Mouse (Mus musculus): Measurements from ENCODE around the gene E430018J23Rik. TPM values are rescaled to one million over a fixed set of nuclear protein-coding genes. Genes with fewer than 3 reads are reported as not detected.
"Not testable (repeated sequence)": the region's sequence is repeated elsewhere in the genome, so short reads cannot be mapped to it uniquely, and the experiment has no call there.

E430018J23Rik gene
- polyA plus RNA-seq, 1 experiment from 2014 or later, result 8.0 TPM

DNA sequence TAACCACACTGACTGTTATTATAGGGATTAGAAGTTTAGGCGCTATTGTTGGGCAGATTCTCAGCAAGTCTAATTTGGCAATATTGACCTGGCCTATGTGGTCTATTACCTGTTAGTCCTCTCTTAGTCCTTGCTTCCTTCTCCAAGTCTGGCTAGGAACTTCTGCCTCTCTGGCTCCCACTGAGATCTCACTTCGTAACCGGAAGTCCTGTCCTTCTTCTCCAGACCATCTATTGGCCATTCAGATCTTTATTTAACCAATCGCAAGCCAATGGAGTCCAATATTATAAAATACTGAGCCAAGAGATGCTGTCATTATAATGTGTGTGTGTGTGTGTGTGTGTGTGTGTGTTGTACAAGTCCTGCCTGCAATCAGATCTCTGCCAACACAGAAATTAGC, 29.3 kb downstream of the E430018J23Rik start:
- Histone ChIP-seq H3K4me3 (ENCODE audit: low read length) (no peak overlapping the region; the same call in 1 of the 2 replicates), H3K27ac (ENCODE audit: low read depth, low read length) (no peak overlapping the region), H3K9ac (ENCODE audit: low read depth, low read length) (no peak overlapping the region; the same call in 1 of the 2 replicates), H3K27me3 (ENCODE audit: control insufficient read depth, insufficient read depth, low read length) (peaks cover 17% of the 10 kb centered on the region; the same call in 1 of the 2 replicates), H3K9me3 (ENCODE audit: control insufficient read depth, low read length) (no peaks in the 10 kb centered on the region), H3K4me2 (replicated peaks; ENCODE audit: low read depth, low read length) (peak overlapping the region; percentile 60), H3K36me3 (ENCODE audit: control insufficient read depth, insufficient read depth, low read length) (no peaks in the 10 kb centered on the region), H3K4me1 (ENCODE audit: control insufficient read depth, insufficient read depth, low read length) (no peaks in the 10 kb centered on the region)
- no peak for ATAC-seq (ENCODE audit: low FRiP score, low TSS enrichment)
- 58% methylated on average over 4 of the region's 4 CpGs for WGBS

DNA sequence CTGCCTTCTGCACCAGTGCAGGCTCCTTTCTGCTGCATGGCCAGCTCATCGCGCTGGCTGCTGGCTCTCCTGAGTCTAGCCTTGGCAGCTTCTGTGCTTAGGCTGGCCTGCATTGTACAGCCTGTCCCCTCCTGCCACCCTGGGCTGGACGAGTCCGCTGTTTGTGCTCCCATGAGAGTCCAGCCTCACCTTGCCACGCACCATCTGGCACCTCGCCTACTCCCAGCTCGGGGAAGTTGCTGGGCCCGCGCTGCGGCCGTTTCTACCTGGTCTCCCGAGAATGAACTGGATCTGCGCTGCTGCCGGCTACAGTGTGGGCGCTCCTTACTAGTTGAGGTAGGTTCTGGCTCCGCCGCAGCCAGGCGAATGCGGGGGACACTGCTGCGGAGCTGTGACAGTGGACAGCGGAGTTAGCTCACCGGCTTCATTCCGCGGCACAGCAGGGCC, 29.9 kb downstream of the E430018J23Rik start:
- Histone ChIP-seq H3K27me3 (ENCODE audit: control insufficient read depth, insufficient read depth, low read length) (peaks cover 17% of the 10 kb centered on the region; the same call in 1 of the 2 replicates), H3K9ac (ENCODE audit: low read depth, low read length) (peak overlapping the region; percentile 38), H3K4me2 (replicated peaks; ENCODE audit: low read depth, low read length) (peak overlapping the region; percentile 60), H3K4me3 (ENCODE audit: low read length) (peak overlapping the region; percentile 33), H3K27ac (ENCODE audit: low read depth, low read length) (no peak overlapping the region), H3K4me1 (ENCODE audit: control insufficient read depth, insufficient read depth, low read length) (no peaks in the 10 kb centered on the region), H3K9me3 (ENCODE audit: control insufficient read depth, low read length) (no peaks in the 10 kb centered on the region), H3K36me3 (ENCODE audit: control insufficient read depth, insufficient read depth, low read length) (no peaks in the 10 kb centered on the region)
- under 1% methylated on average over 24 of the region's 24 CpGs for WGBS
- peak; percentile 43; the same call in 1 of the 2 replicates for ATAC-seq (ENCODE audit: low FRiP score, low TSS enrichment)

DNA sequence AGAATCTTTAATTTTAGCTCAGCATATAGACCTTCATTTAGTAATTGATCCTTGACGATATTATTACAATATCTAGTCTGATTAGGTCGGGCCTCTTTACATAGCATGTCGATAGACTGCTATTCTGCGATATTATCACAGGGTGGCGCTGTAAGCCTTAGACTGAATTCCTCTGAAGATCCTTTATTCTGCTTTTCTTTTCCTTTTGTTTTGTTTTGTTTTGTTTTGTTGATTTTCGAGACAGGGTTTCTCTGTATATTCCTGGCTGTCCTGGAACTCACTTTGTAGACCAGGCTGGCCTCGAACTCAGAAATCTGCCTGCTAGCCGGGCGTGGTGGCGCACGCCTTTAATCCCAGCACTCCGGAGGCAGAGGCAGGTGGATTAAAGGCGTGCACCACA, 31.0 kb downstream of the E430018J23Rik start:
- not testable (repeated sequence) for H3K36me3 ChIP-seq (ENCODE audit: control insufficient read depth, insufficient read depth, low read length); H3K9ac ChIP-seq (ENCODE audit: low read depth, low read length); H3K4me2 ChIP-seq (replicated peaks; ENCODE audit: low read depth, low read length); H3K4me1 ChIP-seq (ENCODE audit: control insufficient read depth, insufficient read depth, low read length); H3K27ac ChIP-seq (ENCODE audit: low read depth, low read length); ATAC-seq (ENCODE audit: low FRiP score, low TSS enrichment); H3K9me3 ChIP-seq (ENCODE audit: control insufficient read depth, low read length)
- WGBS, result 29% methylated on average over 13 of the region's 13 CpGs
- peak overlapping the region; percentile 0; the same call in 1 of the 2 replicates for H3K4me3 ChIP-seq (ENCODE audit: low read length)
- peaks cover 17% of the 10 kb centered on the region; the same call in 1 of the 2 replicates for H3K27me3 ChIP-seq (ENCODE audit: control insufficient read depth, insufficient read depth, low read length)

DNA sequence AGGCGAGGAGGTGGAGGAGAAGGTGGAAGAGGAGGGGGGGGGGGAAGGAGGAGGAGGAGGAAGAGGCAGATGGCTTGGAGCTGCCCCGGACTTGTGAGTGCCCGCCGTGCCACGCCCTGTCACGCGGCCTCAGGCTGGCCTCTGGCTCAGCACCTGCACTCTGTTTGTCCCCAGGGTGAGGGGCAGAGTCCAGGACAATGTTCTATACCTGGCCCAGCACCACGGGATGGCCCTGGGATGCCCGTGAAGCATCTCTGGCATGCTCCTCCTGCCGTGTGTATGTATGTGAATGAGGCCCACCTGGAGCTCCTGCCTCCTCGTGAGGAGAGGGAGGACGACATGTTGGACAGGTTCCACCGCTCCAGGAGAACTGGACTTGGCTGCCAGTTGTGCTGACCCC, 32.0 kb downstream of the E430018J23Rik start:
- peak; percentile 20; the same call in 1 of the 2 replicates for ATAC-seq (ENCODE audit: low FRiP score, low TSS enrichment)
- Histone ChIP-seq H3K9me3 (ENCODE audit: control insufficient read depth, low read length) (no peaks in the 10 kb centered on the region), H3K27ac (ENCODE audit: low read depth, low read length) (no peak overlapping the region), H3K27me3 (ENCODE audit: control insufficient read depth, insufficient read depth, low read length) (peaks cover 17% of the 10 kb centered on the region; the same call in 1 of the 2 replicates), H3K4me2 (replicated peaks; ENCODE audit: low read depth, low read length) (no peak overlapping the region), H3K4me3 (ENCODE audit: low read length) (no peak overlapping the region), H3K36me3 (ENCODE audit: control insufficient read depth, insufficient read depth, low read length) (no peaks in the 10 kb centered on the region), H3K9ac (ENCODE audit: low read depth, low read length) (no peak overlapping the region), H3K4me1 (ENCODE audit: control insufficient read depth, insufficient read depth, low read length) (no peaks in the 10 kb centered on the region)
- 38% methylated on average over 13 of the region's 13 CpGs for WGBS

DNA sequence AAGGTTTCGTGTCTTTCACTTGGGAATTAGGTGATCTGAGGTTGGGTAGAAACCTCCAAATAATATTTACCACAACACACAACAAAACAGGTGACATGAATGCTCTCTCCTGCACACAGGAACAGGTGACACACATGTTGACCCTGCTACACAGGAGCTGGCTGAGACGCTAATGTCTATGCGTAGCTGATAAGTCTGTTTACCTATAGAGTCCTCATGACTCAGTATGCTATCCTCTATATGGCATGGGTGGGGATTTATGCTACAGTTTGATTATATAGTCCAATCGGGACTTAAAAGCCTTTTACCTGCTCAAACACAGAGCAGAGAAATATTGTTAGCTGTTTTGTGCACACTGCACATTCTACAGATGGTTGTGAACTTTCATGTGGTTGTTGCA, 33.2 kb downstream of the E430018J23Rik start:
- H3K4me1 ChIP-seq (ENCODE audit: control insufficient read depth, insufficient read depth, low read length), result no peaks in the 10 kb centered on the region
- no peak for ATAC-seq (ENCODE audit: low FRiP score, low TSS enrichment)
- no peaks in the 10 kb centered on the region for H3K36me3 ChIP-seq (ENCODE audit: control insufficient read depth, insufficient read depth, low read length)
- H3K27ac ChIP-seq (ENCODE audit: low read depth, low read length), result no peak overlapping the region
- no peak overlapping the region for H3K9ac ChIP-seq (ENCODE audit: low read depth, low read length)
- peaks cover 17% of the 10 kb centered on the region; the same call in 1 of the 2 replicates for H3K27me3 ChIP-seq (ENCODE audit: control insufficient read depth, insufficient read depth, low read length)
- no peaks in the 10 kb centered on the region for H3K9me3 ChIP-seq (ENCODE audit: control insufficient read depth, low read length)
- no peak overlapping the region for H3K4me3 ChIP-seq (ENCODE audit: low read length)
- no peak overlapping the region for H3K4me2 ChIP-seq (replicated peaks; ENCODE audit: low read depth, low read length)
- 78% methylated on average over 4 of the region's 4 CpGs for WGBS

DNA sequence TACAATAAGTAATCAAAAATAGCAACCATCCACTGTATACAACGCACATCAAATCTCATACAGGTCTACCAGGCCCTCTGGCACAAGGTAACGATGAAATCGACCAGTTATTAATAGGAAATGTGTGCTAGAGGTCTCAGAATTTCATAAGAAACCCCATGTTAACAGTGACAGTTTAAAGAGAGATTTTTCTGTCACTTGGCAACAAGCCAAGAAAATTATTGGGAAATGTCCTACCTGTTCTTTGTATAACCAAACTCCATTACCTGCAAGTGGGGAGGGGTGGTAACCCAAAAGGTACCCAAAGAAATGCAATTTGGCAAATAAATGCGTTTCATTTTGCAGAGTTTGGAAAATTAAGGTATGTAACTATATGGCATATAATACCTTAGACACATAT, 35.0 kb downstream of the E430018J23Rik start:
- no peak for ATAC-seq (ENCODE audit: low FRiP score, low TSS enrichment)
- H3K27ac ChIP-seq (ENCODE audit: low read depth, low read length), result no peak overlapping the region
- no peaks in the 10 kb centered on the region for H3K36me3 ChIP-seq (ENCODE audit: control insufficient read depth, insufficient read depth, low read length)
- H3K4me3 ChIP-seq (ENCODE audit: low read length), result no peak overlapping the region
- no peak overlapping the region for H3K9ac ChIP-seq (ENCODE audit: low read depth, low read length)
- no peaks in the 10 kb centered on the region for H3K9me3 ChIP-seq (ENCODE audit: control insufficient read depth, low read length)
- H3K4me1 ChIP-seq (ENCODE audit: control insufficient read depth, insufficient read depth, low read length), result no peaks in the 10 kb centered on the region
- 76% methylated on average over 4 of the region's 4 CpGs for WGBS
- H3K27me3 ChIP-seq (ENCODE audit: control insufficient read depth, insufficient read depth, low read length), result peaks cover 17% of the 10 kb centered on the region; the same call in 1 of the 2 replicates
- no peak overlapping the region for H3K4me2 ChIP-seq (replicated peaks; ENCODE audit: low read depth, low read length)

DNA sequence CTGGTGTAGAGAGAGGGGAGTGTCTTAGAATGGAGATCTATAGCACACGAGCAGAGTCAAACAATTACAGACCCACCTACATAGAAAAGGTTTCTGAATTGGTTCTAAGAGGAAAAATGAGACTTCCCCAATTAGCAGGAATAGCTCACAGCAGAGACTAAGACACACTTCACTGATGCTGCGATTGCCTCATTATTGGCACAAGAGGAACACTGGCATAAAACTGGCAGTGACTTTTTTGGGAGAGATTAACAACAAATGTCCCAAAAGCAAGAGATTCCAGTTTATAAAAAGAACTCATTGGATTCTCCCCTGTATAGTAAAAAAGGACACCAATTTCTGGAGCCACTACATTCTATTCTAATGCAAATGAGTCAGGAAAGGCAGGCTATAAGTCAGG, 35.6 kb downstream of the E430018J23Rik start:
- H3K27me3 ChIP-seq (ENCODE audit: control insufficient read depth, insufficient read depth, low read length), result peaks cover 17% of the 10 kb centered on the region; the same call in 1 of the 2 replicates
- WGBS, result 75% methylated on average over 2 of the region's 2 CpGs
- H3K9me3 ChIP-seq (ENCODE audit: control insufficient read depth, low read length), result no peaks in the 10 kb centered on the region
- no peak overlapping the region for H3K9ac ChIP-seq (ENCODE audit: low read depth, low read length)
- no peak overlapping the region for H3K4me3 ChIP-seq (ENCODE audit: low read length)
- no peaks in the 10 kb centered on the region for H3K4me1 ChIP-seq (ENCODE audit: control insufficient read depth, insufficient read depth, low read length)
- H3K36me3 ChIP-seq (ENCODE audit: control insufficient read depth, insufficient read depth, low read length), result no peaks in the 10 kb centered on the region
- no peak for ATAC-seq (ENCODE audit: low FRiP score, low TSS enrichment)
- H3K27ac ChIP-seq (ENCODE audit: low read depth, low read length), result no peak overlapping the region
- no peak overlapping the region for H3K4me2 ChIP-seq (replicated peaks; ENCODE audit: low read depth, low read length)

DNA sequence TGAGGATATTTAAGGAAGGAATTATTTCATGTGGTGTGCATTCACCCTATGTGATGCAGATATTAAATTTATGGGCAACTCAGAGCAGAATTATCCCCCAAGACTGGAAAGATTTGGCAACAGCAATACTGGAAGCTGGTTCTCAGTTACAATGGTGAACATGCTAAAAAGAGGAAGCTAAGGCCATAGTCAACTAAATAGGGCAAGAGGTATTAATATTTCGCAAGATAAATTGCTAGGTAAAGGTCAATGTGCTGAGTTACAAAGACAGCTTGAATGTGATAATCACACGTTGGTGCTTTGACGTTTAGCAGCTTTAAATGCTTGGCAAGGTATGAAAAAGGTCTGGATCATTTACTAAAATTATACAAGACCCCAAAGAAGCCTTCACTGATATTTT, 37.6 kb downstream of the E430018J23Rik start:
- Histone ChIP-seq H3K4me2 (replicated peaks; ENCODE audit: low read depth, low read length) (no peak overlapping the region), H3K9me3 (ENCODE audit: control insufficient read depth, low read length) (no peaks in the 10 kb centered on the region), H3K9ac (ENCODE audit: low read depth, low read length) (no peak overlapping the region), H3K4me1 (ENCODE audit: control insufficient read depth, insufficient read depth, low read length) (no peaks in the 10 kb centered on the region), H3K36me3 (ENCODE audit: control insufficient read depth, insufficient read depth, low read length) (no peaks in the 10 kb centered on the region), H3K27me3 (ENCODE audit: control insufficient read depth, insufficient read depth, low read length) (peaks cover 10% of the 10 kb centered on the region; the same call in 1 of the 2 replicates), H3K27ac (ENCODE audit: low read depth, low read length) (no peak overlapping the region), H3K4me3 (ENCODE audit: low read length) (no peak overlapping the region)
- no peak for ATAC-seq (ENCODE audit: low FRiP score, low TSS enrichment)
- WGBS, result 62% methylated on average over 3 of the region's 3 CpGs

DNA sequence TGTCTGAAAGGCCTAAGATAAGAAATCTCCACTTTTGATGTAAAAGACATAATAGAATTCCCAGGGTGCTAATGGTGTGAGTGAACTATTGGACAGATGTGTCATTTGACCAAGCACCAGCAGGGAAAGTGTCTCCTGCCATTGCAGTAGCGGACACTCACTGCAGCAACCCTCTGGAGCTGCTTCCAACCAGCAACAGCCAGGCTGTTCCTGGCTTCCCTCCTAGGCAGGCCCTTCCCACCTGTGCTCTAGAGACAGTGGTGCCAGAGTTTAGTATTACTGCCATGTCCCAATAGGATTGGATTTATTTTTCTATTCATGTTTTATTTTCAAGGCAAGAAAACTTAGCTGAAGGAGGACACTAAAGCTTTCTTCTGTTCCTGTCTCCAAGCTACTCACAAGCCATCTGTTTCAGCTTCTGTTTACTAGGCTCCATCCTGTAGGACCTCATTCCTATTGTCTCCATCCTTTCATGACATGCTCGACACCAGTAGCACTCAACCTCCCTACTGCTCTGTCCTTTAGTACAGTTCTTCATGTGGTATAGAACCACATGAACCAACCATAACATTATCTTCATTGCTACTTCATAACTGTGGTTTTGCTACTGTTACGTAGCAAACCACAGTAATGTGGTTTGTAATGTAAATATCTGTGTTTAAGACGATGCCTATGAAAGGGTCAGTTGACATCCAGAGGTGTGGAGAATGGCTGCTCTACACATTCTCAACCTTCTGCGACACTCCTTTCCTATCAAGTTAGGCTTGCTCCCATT, 42.0 kb downstream of the E430018J23Rik start:
- peaks cover 5% of the 10 kb centered on the region; the same call in 1 of the 2 replicates for H3K4me1 ChIP-seq (ENCODE audit: control insufficient read depth, insufficient read depth, low read length)
- no peak overlapping the region for H3K9ac ChIP-seq (ENCODE audit: low read depth, low read length)
- ATAC-seq (ENCODE audit: low FRiP score, low TSS enrichment), result no peak
- no peak overlapping the region for H3K4me2 ChIP-seq (replicated peaks; ENCODE audit: low read depth, low read length)
- H3K27me3 ChIP-seq (ENCODE audit: control insufficient read depth, insufficient read depth, low read length), result no peaks in the 10 kb centered on the region
- no peaks in the 10 kb centered on the region for H3K36me3 ChIP-seq (ENCODE audit: control insufficient read depth, insufficient read depth, low read length)
- no peak overlapping the region for H3K4me3 ChIP-seq (ENCODE audit: low read length)
- no peak overlapping the region for H3K27ac ChIP-seq (ENCODE audit: low read depth, low read length)
- WGBS, result 87% methylated on average over 5 of the region's 5 CpGs
- no peaks in the 10 kb centered on the region for H3K9me3 ChIP-seq (ENCODE audit: control insufficient read depth, low read length)

All from kidney, embryonic 14.5 days (tissue).